Mouse (Mus musculus): Measurements from ENCODE around the gene Slc4a2. TPM values are rescaled to one million over a fixed set of nuclear protein-coding genes. Genes with fewer than 3 reads are reported as not detected.
"Not testable (repeated sequence)": the region's sequence is repeated elsewhere in the genome, so short reads cannot be mapped to it uniquely, and the experiment has no call there.

Slc4a2 gene
- total RNA-seq, 2 experiments from 2014 or later = 28.9 to 31.0 TPM

- peak; percentile 89 to 96 for DNase-seq (ENCODE audit: low spot score in 2 of 2)
These were observed 30.1 kb upstream of the Slc4a2 start, which contains the start of gene Abcb8 for GRCm38 (mm10) chr5:24393392-24393997. Gene Abcb8 (plus strand): TSS chr5:24393663.

GRCm38 (mm10) chr5:24394165-24394894, 29.3 kb upstream of the Slc4a2 start:
- DNase-seq (ENCODE audit: low spot score in 2 of 2) = peak; percentile 91 to 95

- not testable (repeated sequence) for DNase-seq (ENCODE audit: low spot score in 2 of 2)
These were observed 27.4 kb upstream of the Slc4a2 start for GRCm38 (mm10) chr5:24396254-24396653.

- DNase-seq (ENCODE audit: low spot score in 2 of 2) = no peak
These were observed 24.0 kb upstream of the Slc4a2 start for GRCm38 (mm10) chr5:24399686-24400085.

GRCm38 (mm10) chr5:24400362-24400761, 23.3 kb upstream of the Slc4a2 start:
- DNase-seq (ENCODE audit: low spot score in 2 of 2) = no peak

GRCm38 (mm10) chr5:24400911-24401605, 22.6 kb upstream of the Slc4a2 start:
- no peak for DNase-seq (ENCODE audit: low spot score in 2 of 2)

GRCm38 (mm10) chr5:24401969-24402368, 21.7 kb upstream of the Slc4a2 start:
- no peak for DNase-seq (ENCODE audit: low spot score in 2 of 2)

GRCm38 (mm10) chr5:24404594-24405360, 18.9 kb upstream of the Slc4a2 start:
- DNase-seq (ENCODE audit: low spot score in 2 of 2) = no peak

- DNase-seq (ENCODE audit: low spot score in 2 of 2) = no peak
These were observed 18.2 kb upstream of the Slc4a2 start for GRCm38 (mm10) chr5:24405389-24405876.

GRCm38 (mm10) chr5:24408651-24409050, 15.0 kb upstream of the Slc4a2 start:
- no peak for DNase-seq (ENCODE audit: low spot score in 2 of 2)

- DNase-seq (ENCODE audit: low spot score in 2 of 2) = no peak
These were observed 14.2 kb upstream of the Slc4a2 start for GRCm38 (mm10) chr5:24409466-24409865.

- DNase-seq (ENCODE audit: low spot score in 2 of 2) = no peak
These were observed 11.6 kb upstream of the Slc4a2 start for GRCm38 (mm10) chr5:24412063-24412462.

GRCm38 (mm10) chr5:24413042-24413693, 10.5 kb upstream of the Slc4a2 start, which contains the start of gene Asic3:
Gene Asic3 (plus strand): TSS chr5:24413392.
- no peak for DNase-seq (ENCODE audit: low spot score in 2 of 2)

GRCm38 (mm10) chr5:24413938-24414337, 9.7 kb upstream of the Slc4a2 start:
- no peak for DNase-seq (ENCODE audit: low spot score in 2 of 2)

- peak; percentile 63 to 68 for DNase-seq (ENCODE audit: low spot score in 2 of 2)
These were observed 7.4 kb upstream of the Slc4a2 start for GRCm38 (mm10) chr5:24416222-24416736.

GRCm38 (mm10) chr5:24417587-24417986, 6.0 kb upstream of the Slc4a2 start:
- DNase-seq (ENCODE audit: low spot score in 2 of 2) = no peak

GRCm38 (mm10) chr5:24420381-24420780, 3.3 kb upstream of the Slc4a2 start:
- no peak for DNase-seq (ENCODE audit: low spot score in 2 of 2)

- DNase-seq (ENCODE audit: low spot score in 2 of 2) = no peak
These were observed 556 bp downstream of the Slc4a2 start for GRCm38 (mm10) chr5:24424004-24424781.

- DNase-seq (ENCODE audit: low spot score in 2 of 2) = peak; percentile 61 to 80
These were observed 1.3 kb downstream of the Slc4a2 start for GRCm38 (mm10) chr5:24424861-24425411.

Measured in left cerebral cortex, adult 18-20 months (tissue).